Mouse (Mus musculus) liver, embryonic 12.5 days (tissue): ENCODE results near the gene Tssk3. TPM values are rescaled to one million over a fixed set of nuclear protein-coding genes. Genes with fewer than 3 reads are reported as not detected.
"Not testable (repeated sequence)": the region's sequence is repeated elsewhere in the genome, so short reads cannot be mapped to it uniquely, and the experiment has no call there.

ENCODE experiments used
- ATAC-seq: fragments of 200-750 bp; cut with Nextera tagmentation; 2 replicates; pipeline ENCODE4 v1.8.0; 2017; ENCODE audit warnings: moderate number of reproducible peaks, mild to moderate bottlenecking, moderate library complexity
- H3K27ac ChIP-seq: fragments of 300-500 bp; sonication (generic); 2 replicates; pipeline ENCODE4 v1.5.1; 2016; ENCODE audit warnings: mild to moderate bottlenecking
- H3K27me3 ChIP-seq: fragments of 300-500 bp; sonication (generic); replicated peaks from 2 replicates; pipeline ENCODE4 v1.6.1; 2016; ENCODE audit warnings: mild to moderate bottlenecking, moderate library complexity
- H3K36me3 ChIP-seq: fragments of 300-500 bp; sonication (generic); 2 replicates; pipeline ENCODE4 v1.6.1; 2016; ENCODE audit warnings: mild to moderate bottlenecking, moderate library complexity
- H3K4me1 ChIP-seq: fragments of 300-500 bp; sonication (generic); 2 replicates; pipeline ENCODE4 v1.6.1; 2016
- H3K4me2 ChIP-seq: fragments of 300-500 bp; sonication (generic); 2 replicates; pipeline ENCODE4 v1.6.1; 2016; ENCODE audit warnings: mild to moderate bottlenecking, moderate library complexity
- H3K4me3 ChIP-seq: fragments of 300-500 bp; sonication (generic); 2 replicates; pipeline ENCODE4 v1.5.1; 2016; ENCODE audit warnings: mild to moderate bottlenecking, moderate library complexity
- H3K9ac ChIP-seq: fragments of 300-500 bp; sonication (generic); 2 replicates; pipeline ENCODE4 v1.6.1; 2016; ENCODE audit warnings: mild to moderate bottlenecking, moderate library complexity
- H3K9me3 ChIP-seq: fragments of 300-500 bp; sonication (generic); replicated peaks from 2 replicates; pipeline ENCODE4 v1.6.1; 2016; ENCODE audit warnings: mild to moderate bottlenecking, moderate library complexity
- WGBS: fragments of 180-500 bp; shearing (Covaris S2); methylation state at CpG from one replicate; pipeline ENCODE4 v1.1.7; 2016; ENCODE audit not compliant: insufficient replicate concordance; 5-methylcytosine and 5-hydroxymethylcytosine counted together
- polyA plus RNA-seq: library from polyadenylated mRNA; unstranded; fragments of >200 nt; fragmentation: Nextera tagmentation; extraction: Ambion mirVana; gene quantifications from 2 replicates; pipeline ENCODE4 v1.2.1, GENCODE M21; 2016

Gene Tssk3
- polyA plus RNA-seq, result not detected in 2 replicates

GRCm38 (mm10) chr4:129490972-129491880, at the start of gene Tssk3, which contains the start of gene Fam229a:
Gene Tssk3, minus strand, starts transcription at chr4:129491022.
Gene Fam229a, plus strand, starts transcription at chr4:129491190.
- Histone ChIP-seq H3K4me2 (peak within 1 kb of the TSS; percentile 63), H3K27ac (no peak within 1 kb of the TSS), H3K9me3 (no peaks in the 10 kb centered on the region), H3K4me1 (peaks cover 25% of the 10 kb centered on the region), H3K36me3 (peaks cover 34% of the 10 kb centered on the region), H3K4me3 (peak within 1 kb of the TSS; percentile 37), H3K27me3 (peaks cover 53% of the 10 kb centered on the region), H3K9ac (peak within 1 kb of the TSS; percentile 15)
- ATAC-seq, result peak; percentile 50
- 12% methylated on average over 69 of the region's 70 CpGs for WGBS

DNA sequence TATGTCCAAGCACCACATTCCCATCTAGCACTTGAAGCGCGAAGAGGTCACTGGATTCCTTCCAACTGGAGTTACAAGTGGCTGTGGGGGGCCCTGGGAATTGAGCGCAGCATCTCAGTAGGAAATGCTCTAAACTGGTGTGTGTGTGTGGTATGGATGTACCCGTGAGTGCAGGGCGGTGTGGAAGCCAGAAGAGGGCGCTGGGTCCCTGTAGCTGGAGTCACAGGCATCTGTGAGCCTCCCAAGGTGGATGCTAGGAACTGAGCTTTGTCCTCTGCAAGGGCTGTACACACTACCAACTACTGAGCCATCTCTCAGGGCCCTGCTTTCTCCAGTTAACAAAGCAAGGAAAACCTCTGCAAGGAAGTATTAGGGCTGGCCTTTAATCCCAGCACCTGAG, 49.2 kb upstream of the Tssk3 start:
- H3K4me3 ChIP-seq, result no peak overlapping the region
- no peak overlapping the region for H3K4me2 ChIP-seq
- peaks cover 50% of the 10 kb centered on the region for H3K36me3 ChIP-seq
- 87% methylated on average over 6 of the region's 6 CpGs for whole genome bisulfite sequencing
- no peak overlapping the region for H3K9ac ChIP-seq
- no peak overlapping the region for H3K27ac ChIP-seq
- no peaks in the 10 kb centered on the region for H3K27me3 ChIP-seq
- peaks cover 53% of the 10 kb centered on the region for H3K4me1 ChIP-seq
- ATAC-seq, result no peak
- H3K9me3 ChIP-seq, result no peaks in the 10 kb centered on the region

- WGBS, result 87% methylated on average over 6 of the region's 6 CpGs
- H3K4me3 ChIP-seq, H3K27ac ChIP-seq, H3K4me1 ChIP-seq, H3K9me3 ChIP-seq, H3K9ac ChIP-seq, ATAC-seq, H3K4me2 ChIP-seq, H3K27me3 ChIP-seq: not testable (repeated sequence)
- H3K36me3 ChIP-seq, result peaks cover 95% of the 10 kb centered on the region
Observed at GRCm38 (mm10) chr4:129528901-129529300, 38.1 kb upstream of the Tssk3 start.

GRCm38 (mm10) chr4:129525889-129526288, 35.1 kb upstream of the Tssk3 start:
- Histone ChIP-seq H3K4me1 (0 out of 2 replicates have a peak, but pooled peaks cover 4% of the 10 kb centered on the region), H3K27ac (no peak overlapping the region), H3K4me3 (no peak overlapping the region), H3K36me3 (peaks cover 97% of the 10 kb centered on the region), H3K9me3 (no peaks in the 10 kb centered on the region), H3K4me2 (no peak overlapping the region), H3K27me3 (no peaks in the 10 kb centered on the region), H3K9ac (no peak overlapping the region)
- no peak for ATAC-seq
- WGBS, result 77% methylated on average over 3 of the region's 3 CpGs

DNA sequence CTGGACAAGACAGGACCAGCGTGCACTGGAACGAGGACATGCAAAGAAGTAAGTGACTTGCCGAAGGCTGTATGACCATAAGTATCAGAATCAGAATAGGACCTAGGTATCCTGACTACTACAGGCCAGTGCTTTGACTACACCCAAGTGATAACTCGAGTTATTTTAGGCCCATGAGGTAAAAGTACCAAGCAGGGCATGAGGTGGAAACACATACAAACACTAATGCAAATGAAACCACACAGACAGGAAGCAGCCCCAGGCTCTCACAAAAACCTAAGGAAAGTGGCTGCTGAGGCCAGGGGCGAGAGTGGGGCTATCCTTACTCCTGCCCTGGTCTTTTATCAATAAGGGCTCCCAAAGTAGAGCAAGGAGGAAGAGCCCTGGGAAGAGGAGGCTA, 34.5 kb upstream of the Tssk3 start:
- WGBS, result 87% methylated on average over 5 of the region's 5 CpGs
- no peak overlapping the region for H3K4me3 ChIP-seq
- ATAC-seq, result no peak
- H3K36me3 ChIP-seq, result peaks cover 97% of the 10 kb centered on the region
- H3K27ac ChIP-seq, result no peak overlapping the region
- H3K9me3 ChIP-seq, result no peaks in the 10 kb centered on the region
- 0 out of 2 replicates have a peak, but pooled peaks cover 4% of the 10 kb centered on the region for H3K4me1 ChIP-seq
- no peak overlapping the region for H3K9ac ChIP-seq
- no peak overlapping the region for H3K4me2 ChIP-seq
- H3K27me3 ChIP-seq, result no peaks in the 10 kb centered on the region

GRCm38 (mm10) chr4:129518519-129518918, 27.7 kb upstream of the Tssk3 start:
- Histone ChIP-seq H3K9ac (no peak overlapping the region), H3K27me3 (peaks cover 8% of the 10 kb centered on the region), H3K4me2 (no peak overlapping the region), H3K27ac (no peak overlapping the region), H3K9me3 (no peaks in the 10 kb centered on the region), H3K4me3 (no peak overlapping the region), H3K36me3 (peaks cover 87% of the 10 kb centered on the region), H3K4me1 (peaks cover 20% of the 10 kb centered on the region)
- 90% methylated on average over 8 of the region's 8 CpGs for WGBS
- no peak for ATAC-seq

DNA sequence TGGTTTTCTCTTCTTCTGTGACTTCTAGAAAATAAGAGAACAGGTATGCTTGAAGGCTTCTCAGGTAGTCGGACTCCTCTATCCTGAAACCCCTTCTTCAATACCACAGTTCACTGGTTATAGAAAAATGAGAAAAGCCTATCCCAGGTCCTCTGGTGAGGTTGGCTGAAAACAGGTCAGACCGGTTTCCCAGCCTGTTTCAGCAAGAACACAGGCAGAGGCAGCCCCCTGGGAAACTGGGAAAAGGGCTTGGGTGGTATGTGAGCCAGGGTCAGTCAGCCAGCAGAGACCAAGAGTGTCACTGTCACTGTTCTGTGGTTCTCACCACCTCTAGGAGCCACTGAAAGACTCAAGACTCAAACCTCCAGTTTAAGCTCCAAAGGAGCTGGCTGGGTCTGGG, 26.1 kb upstream of the Tssk3 start:
- no peak overlapping the region for H3K9ac ChIP-seq
- no peak for ATAC-seq
- no peak overlapping the region for H3K4me2 ChIP-seq
- H3K9me3 ChIP-seq, result no peaks in the 10 kb centered on the region
- WGBS, result 41% methylated on average over 2 of the region's 2 CpGs
- 0 out of 2 replicates have a peak overlapping the region, but pooled peaks have one; percentile 6 for H3K27ac ChIP-seq
- H3K4me1 ChIP-seq, result peaks cover 30% of the 10 kb centered on the region
- H3K27me3 ChIP-seq, result peaks cover 24% of the 10 kb centered on the region
- peaks cover 71% of the 10 kb centered on the region for H3K36me3 ChIP-seq
- H3K4me3 ChIP-seq, result no peak overlapping the region

- ATAC-seq, result peak; percentile 59
- H3K4me3 ChIP-seq, result peak overlapping the region; percentile 73
- peak overlapping the region; percentile 91 for H3K9ac ChIP-seq
- H3K9me3 ChIP-seq, result no peaks in the 10 kb centered on the region
- peaks cover 41% of the 10 kb centered on the region for H3K27me3 ChIP-seq
- peak overlapping the region; percentile 77 for H3K27ac ChIP-seq
- 2% methylated on average over 35 of the region's 35 CpGs for WGBS
- H3K36me3 ChIP-seq, result peaks cover 46% of the 10 kb centered on the region
- H3K4me1 ChIP-seq, result peaks cover 30% of the 10 kb centered on the region
- peak overlapping the region; percentile 98 for H3K4me2 ChIP-seq
Observed at GRCm38 (mm10) chr4:129514300-129514898, 23.6 kb upstream of the Tssk3 start.

- ATAC-seq, result peak; percentile 36; the same call in 1 of the 2 replicates
- H3K9ac ChIP-seq, result peak overlapping the region; percentile 91
- H3K36me3 ChIP-seq, result peaks cover 41% of the 10 kb centered on the region
- H3K9me3 ChIP-seq, result no peaks in the 10 kb centered on the region
- H3K27me3 ChIP-seq, result peaks cover 46% of the 10 kb centered on the region
- H3K4me3 ChIP-seq, result peak overlapping the region; percentile 73
- peak overlapping the region; percentile 77 for H3K27ac ChIP-seq
- 0% methylated on average over 55 of the region's 57 CpGs for WGBS
- peaks cover 33% of the 10 kb centered on the region for H3K4me1 ChIP-seq
- H3K4me2 ChIP-seq, result peak overlapping the region; percentile 98
Observed at GRCm38 (mm10) chr4:129513891-129514290, 23.1 kb upstream of the Tssk3 start.

DNA sequence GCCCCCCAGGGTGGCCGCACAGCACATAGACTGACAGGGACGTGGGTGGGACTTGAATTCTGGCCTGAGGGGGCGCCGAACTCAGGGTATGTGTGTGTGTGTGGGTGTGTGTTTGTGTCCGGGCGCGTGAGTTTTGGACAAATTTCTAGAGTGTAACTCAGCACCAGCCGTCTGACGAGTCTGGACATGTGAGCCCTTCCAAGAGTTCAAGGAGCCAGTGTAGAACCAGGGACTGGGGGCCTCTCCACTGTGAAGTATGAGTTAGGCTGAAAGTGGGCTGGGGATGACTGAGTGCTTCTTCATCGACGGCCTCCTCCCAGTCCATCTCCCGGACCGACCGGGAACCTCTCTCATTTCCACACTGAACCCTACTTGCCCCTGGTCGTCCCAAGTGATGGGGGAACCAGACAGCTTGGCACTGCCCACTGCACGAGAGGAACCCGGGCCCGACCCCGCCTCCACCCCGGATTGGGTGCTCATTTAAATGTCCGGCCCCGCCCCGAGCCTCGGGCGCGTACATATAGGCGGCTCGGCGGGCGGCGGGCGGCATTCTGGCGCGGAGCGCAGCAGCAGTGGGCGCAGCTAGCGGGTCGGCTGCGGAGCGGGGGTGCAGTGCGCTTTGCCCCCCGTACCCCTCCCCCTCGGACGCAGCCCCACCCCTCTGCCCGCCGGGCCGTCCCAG, 22.4 kb upstream of the Tssk3 start, which contains the start of gene Marcksl1:
Gene Marcksl1 (plus strand): TSS at position 496 of the 682 bp plus-strand sequence.
- Histone ChIP-seq H3K36me3 (peaks cover 34% of the 10 kb centered on the region), H3K27me3 (peaks cover 52% of the 10 kb centered on the region), H3K9ac (peak within 1 kb of the TSS; percentile 91), H3K4me1 (peaks cover 34% of the 10 kb centered on the region), H3K27ac (peak within 1 kb of the TSS; percentile 77), H3K4me2 (peak within 1 kb of the TSS; percentile 98), H3K4me3 (peak within 1 kb of the TSS; percentile 73), H3K9me3 (no peaks in the 10 kb centered on the region)
- ATAC-seq, result peak; percentile 75
- WGBS, result 5% methylated on average over 46 of the region's 47 CpGs

GRCm38 (mm10) chr4:129511413-129512096, 20.7 kb upstream of the Tssk3 start:
- Histone ChIP-seq H3K27me3 (peaks cover 59% of the 10 kb centered on the region), H3K36me3 (peaks cover 18% of the 10 kb centered on the region), H3K4me3 (no peak overlapping the region), H3K9me3 (no peaks in the 10 kb centered on the region), H3K27ac (no peak overlapping the region), H3K4me2 (no peak overlapping the region), H3K4me1 (peaks cover 42% of the 10 kb centered on the region), H3K9ac (no peak overlapping the region)
- no peak for ATAC-seq
- 58% methylated on average over 6 of the region's 6 CpGs for WGBS
